Mouse (Mus musculus): ENCODE measurements around the gene Chic2.

Chic2 gene

GRCm38 (mm10) chr5:75066715-75067114 lies 22.1 kb upstream of the Chic2 start:
- no peak for DNase-seq

- no peak for DNase-seq
These were observed 18.6 kb upstream of the Chic2 start for GRCm38 (mm10) chr5:75063177-75063576.

- DNase-seq: no peak
These were observed 6.5 kb upstream of the Chic2 start for GRCm38 (mm10) chr5:75051109-75051508.

GRCm38 (mm10) chr5:75046681-75047321 lies 2.2 kb upstream of the Chic2 start:
- peak; percentile 21 for DNase-seq

- no peak for DNase-seq
These were observed 797 bp upstream of the Chic2 start for GRCm38 (mm10) chr5:75045371-75045770.

- DNase-seq: peak; percentile 42
These were observed 813 bp downstream of the Chic2 start for GRCm38 (mm10) chr5:75043621-75044301.

- no peak for DNase-seq
These were observed 1.5 kb downstream of the Chic2 start for GRCm38 (mm10) chr5:75043011-75043445.

GRCm38 (mm10) chr5:75039307-75039706 lies 5.3 kb downstream of the Chic2 start:
- no peak for DNase-seq

- no peak for DNase-seq
These were observed 9.1 kb downstream of the Chic2 start for GRCm38 (mm10) chr5:75035475-75035874.

- no peak for DNase-seq
These were observed 29.8 kb downstream of the Chic2 start for GRCm38 (mm10) chr5:75014768-75015167.

- no peak for DNase-seq
These were observed 31.7 kb downstream of the Chic2 start for GRCm38 (mm10) chr5:75012771-75013421.

- DNase-seq: no peak
These were observed 32.4 kb downstream of the Chic2 start for GRCm38 (mm10) chr5:75011985-75012738.

- DNase-seq: no peak
These were observed 39.8 kb downstream of the Chic2 start for GRCm38 (mm10) chr5:75004755-75005154.

- DNase-seq: peak; percentile 42
These were observed 42.5 kb downstream of the Chic2 start for GRCm38 (mm10) chr5:75002109-75002508.

- no peak for DNase-seq
These were observed 45.7 kb downstream of the Chic2 start for GRCm38 (mm10) chr5:74998716-74999512.

- no peak for DNase-seq
These were observed 49.6 kb downstream of the Chic2 start for GRCm38 (mm10) chr5:74994947-74995346.

- DNase-seq: no peak
These were observed 60.5 kb downstream of the Chic2 start for GRCm38 (mm10) chr5:74984101-74984500.

- no peak for DNase-seq
These were observed 64.0 kb downstream of the Chic2 start for GRCm38 (mm10) chr5:74980574-74980973.

- DNase-seq: no peak
These were observed 64.4 kb downstream of the Chic2 start for GRCm38 (mm10) chr5:74980154-74980553.

GRCm38 (mm10) chr5:74979586-74979985 lies 65.0 kb downstream of the Chic2 start:
- DNase-seq: no peak

GRCm38 (mm10) chr5:74975507-74975906 lies 69.1 kb downstream of the Chic2 start:
- DNase-seq: no peak

GRCm38 (mm10) chr5:74974726-74975411 lies 69.7 kb downstream of the Chic2 start:
- DNase-seq: no peak

All from cerebellum, adult 8-10 months (tissue).